Mouse (Mus musculus) cerebral cortex, adult 2 months (tissue): Measurements from ENCODE around the gene Mrnip.

ENCODE experiments used
- WGBS: fragments of 180-500 bp; shearing (Covaris S2); methylation state at CpG from one replicate; pipeline ENCODE4 v1.1.7; 2018; 5-methylcytosine and 5-hydroxymethylcytosine counted together

Gene Mrnip

DNA sequence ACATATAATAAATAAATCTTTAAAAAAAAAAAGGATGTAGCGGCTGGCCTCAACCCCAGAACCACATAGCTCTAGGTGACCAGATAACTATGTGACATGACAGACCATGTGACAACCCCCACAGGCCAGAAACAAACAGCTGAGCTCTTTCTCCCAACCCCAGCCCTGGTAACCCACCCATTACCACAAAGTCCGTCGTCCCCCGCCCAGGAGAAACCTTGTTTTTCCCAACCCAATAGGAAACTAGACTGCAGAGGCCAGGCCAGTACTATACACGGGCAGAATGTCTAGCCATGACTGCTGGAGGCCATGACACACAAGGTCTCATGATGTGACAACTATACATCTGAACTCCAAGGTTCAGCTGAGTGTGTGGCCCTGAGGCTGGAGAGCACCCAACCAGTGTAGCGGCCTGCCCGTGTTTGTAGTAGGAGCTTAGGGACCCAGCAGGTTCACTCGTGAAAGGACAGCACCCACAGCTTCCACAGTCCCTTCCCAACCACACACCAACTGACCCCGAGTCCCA lies 29.1 kb downstream of the Mrnip start:
- WGBS: 89% methylated on average over 9 of the region's 9 CpGs

DNA sequence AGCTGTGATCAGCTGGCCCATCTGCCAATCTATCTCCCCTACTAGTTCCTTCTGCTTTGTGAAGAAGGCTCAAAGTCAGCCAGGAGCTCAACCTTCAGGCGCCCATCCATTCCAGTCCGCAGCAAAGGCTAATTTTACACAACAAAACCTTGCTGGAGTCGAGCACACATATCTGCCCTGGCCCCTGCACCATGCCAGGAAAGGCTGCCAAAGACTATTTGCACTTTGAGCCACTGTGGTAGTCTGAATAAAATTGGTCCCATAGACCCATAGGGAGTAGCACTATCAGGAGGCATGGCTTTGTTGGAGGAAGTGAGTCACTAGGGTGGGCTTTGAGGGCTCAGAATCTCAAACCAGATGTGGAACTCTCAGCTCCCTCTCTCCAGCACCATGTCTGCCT lies 31.2 kb downstream of the Mrnip start:
- 53% methylated on average over 3 of the region's 3 CpGs for WGBS

DNA sequence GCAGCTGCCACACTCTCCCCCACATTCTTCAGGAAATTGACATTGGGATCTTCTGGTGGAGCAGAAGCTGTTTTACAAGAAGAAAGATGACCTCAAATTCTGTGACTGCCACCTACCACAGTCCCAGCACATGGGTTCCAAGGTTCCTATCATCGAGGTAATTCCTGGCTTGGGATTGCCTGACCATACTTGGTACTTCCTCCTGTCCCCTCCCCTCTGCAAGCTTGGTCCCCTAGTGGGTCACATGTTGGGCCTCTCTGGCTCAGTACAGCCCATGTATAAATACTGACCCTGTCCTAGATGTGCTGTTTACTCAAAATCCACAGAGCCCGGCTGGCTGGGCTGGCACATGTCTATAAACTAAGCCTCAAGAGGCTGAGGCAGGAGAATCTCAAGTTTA lies 31.8 kb downstream of the Mrnip start:
- 65% methylated on average over 2 of the region's 2 CpGs for WGBS

DNA sequence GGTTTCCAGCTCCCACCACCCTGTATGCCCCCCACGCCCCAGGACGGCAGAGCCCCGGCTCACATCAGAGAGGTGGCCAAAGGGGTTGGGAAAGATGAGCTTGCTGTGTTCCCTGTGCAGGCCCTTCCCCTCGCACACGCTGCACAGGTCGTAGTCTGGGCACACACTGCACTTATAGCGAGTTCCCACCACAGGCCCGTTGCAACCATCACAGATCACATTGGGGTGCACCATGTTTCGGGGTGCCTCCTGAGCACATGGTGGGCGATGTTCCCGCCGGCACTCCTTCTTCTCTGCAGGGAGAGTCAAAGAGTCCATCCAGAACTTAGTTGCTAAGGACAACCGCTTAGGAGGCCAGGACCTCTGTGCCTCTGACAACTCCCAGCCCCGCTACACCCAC lies 33.1 kb downstream of the Mrnip start:
- WGBS: 88% methylated on average over 14 of the region's 14 CpGs

DNA sequence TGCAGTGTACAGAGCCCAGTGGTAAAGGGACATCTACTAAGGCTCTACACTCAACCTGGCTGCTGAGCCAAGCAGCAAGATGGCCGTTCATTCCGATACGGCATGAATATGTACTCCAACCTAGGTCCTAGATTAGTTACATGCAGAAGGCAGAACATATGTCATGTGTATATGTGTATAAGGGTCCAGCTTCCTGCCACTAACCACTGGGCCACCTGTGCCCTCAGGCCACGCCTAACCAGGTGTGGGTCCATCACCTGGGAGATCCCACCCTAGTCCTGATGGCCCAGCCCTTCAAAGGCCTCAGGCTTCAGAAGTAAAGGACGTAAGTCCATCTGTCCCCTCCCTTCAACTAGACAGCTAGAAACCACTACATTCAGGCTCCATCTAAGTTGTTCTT lies 33.8 kb downstream of the Mrnip start:
- WGBS: 59% methylated on average over 5 of the region's 5 CpGs

DNA sequence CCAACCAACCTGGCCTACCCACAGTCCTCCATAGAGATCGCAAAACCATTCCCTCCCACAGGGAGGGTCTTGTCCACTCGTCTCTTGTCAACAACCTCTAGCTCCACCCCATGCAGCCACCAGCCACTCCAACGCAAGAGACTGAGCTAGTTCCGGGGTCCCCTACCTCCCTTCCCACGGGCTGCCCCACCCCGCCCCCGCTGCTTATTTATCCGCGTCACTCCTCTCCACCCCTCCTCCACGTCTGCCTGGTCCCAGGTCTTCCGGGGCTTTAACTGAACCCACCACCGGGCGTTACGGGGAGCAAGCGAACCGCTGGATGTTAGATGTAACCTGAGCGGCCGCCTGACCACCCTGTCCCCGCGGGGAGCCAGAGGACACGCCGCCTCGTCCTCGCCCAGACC lies 35.9 kb downstream of the Mrnip start:
- 1% methylated on average over 24 of the region's 24 CpGs for WGBS

DNA sequence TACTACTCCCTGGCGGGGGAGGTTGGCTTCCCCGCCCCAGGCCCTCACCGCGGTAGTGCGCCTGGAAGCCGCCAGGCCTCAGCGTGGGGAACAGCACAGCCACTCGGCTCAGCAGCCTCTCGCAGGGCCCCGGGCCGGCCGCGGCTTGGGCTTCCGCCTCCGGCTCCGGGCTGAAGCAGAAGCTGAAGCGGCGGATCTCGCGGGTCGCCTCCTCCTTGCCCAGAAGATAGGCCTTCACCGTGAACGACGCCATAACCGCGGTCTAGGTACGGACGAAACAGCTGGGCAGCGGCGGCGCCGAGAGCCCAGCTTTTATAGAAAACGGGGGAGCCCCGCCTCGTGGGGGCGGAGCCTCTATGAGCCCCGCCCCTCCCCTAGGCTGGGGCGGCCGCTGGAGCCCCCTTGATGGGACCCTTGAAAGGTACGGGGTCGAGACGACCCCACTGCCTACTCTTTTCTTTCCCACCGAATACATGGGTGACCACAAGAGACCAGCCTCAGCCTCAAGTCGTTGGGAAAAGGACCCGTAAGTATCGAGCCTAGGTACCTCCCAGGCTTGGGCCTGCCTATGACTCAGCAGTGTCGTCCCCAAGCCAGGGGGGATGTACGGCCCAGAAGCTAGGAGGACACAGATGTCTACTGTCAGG lies 36.4 kb downstream of the Mrnip start, which contains the start of the genes Sqstm1 and Mgat4b:
Sqstm1 (minus strand) TSS at position 323 of the 647 bp plus-strand sequence.
Mgat4b (plus strand) TSS at position 386 of the 647 bp plus-strand sequence.
- WGBS: under 1% methylated on average over 48 of the region's 48 CpGs

DNA sequence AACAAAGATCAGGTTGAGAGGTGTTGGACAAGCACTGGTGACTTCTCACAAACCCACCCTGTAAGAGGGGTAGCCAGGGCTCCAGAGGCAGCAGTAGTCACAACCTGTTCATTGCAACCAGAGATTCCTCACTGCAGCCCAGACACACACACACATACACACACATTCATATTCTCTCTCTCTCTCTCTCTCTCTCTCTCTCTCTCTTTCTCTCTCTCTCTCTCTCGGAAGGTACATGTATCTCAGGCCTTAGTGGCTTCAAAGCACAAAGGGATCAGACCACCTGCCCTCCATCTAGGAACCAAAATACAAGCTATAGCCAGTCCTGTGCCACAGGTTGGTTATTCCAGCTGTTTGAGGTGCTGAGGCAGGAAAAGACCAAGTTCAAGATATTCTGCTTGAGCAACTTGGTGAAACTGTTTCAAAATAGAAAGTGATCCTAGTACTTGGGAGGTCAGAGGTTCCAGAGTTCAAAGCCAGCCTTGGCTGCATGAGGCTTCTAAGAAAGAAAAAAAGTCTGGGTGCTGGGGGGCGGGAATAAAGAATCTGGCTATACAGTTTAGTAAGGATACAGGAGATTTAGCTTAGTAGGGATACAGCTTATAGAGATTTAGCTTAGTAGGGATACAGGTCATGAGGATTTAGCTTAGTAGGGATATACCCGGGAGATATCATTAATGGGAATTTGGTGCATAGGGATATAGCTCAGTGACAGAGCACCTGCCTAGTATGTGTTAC lies 37.2 kb downstream of the Mrnip start:
- WGBS: 92% methylated on average over 3 of the region's 3 CpGs

DNA sequence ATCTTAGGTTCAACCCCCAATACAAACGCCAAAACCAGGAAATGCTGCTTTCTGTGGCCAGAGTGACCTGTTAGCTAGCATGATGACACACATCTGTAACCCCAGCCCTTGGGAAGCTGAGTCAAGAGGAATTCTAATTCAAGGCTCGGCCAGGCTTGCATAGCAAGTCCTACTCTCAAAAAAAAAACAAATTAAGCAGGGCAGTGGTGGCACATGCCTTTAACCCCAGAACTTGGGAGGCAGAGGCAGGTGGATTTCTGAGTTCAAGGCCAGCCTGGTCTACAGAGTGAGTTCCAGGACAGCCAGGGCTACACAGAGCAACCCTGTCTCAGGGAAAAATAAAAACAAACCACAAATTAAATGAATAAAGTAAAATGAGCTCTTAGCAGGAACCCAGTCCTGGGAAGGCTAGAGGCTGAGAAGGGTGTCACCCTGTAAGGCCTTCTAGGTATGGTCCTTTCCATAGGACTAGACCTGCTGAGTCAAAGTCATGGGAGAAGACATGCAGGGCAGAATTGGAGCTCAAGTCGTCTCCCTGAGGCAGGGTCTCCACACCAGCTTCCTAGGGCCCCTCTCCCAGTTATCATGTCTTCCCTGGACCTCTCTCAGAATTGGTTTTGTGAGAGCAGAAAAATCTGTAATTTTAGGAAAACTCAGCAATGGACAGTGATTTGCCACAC lies 38.0 kb downstream of the Mrnip start:
- 77% methylated on average over 3 of the region's 3 CpGs for WGBS

DNA sequence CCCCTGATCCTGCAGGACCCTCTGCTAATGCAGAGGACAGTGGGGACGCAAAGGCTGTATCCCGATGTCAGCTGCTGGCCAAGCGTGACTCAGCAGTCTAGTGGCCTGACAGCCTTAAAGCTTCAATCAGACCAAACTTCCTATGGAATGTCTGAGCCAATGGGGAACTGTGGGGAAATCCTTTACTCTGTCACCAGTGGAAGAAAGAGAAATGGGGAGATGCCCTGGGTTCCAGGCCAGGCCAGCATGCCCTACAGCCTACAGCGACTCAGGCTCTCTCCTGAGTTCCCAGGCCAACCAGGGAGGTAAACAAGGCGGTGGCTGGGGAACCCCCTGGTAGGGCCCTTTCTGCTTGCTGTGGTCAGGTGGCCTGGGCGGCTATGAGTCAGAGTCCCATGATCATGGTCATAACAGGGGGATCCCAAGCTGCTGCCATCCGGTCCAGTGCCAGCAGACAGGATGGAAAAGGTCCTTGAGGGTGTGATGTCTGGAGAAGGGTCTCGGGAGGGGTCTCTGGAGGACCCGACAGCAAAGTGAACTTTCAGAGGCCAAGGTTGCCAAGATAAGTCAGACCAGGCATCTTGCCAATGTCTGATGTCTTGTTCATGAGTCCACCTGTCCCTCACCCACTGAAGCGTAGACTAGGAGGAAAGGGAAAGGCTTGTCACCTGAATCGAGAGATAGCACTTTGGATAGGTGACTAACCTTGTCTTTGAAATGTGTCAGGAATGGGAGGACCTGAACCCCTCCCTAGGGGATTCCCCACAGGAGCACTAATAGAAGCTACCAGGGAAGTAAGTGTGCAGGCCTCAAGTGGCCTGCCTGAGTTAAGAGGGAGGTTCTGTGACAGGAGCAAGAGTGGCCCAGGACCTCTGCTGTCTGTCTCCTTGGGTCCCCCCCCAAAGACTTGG lies 38.9 kb downstream of the Mrnip start:
- 52% methylated on average over 11 of the region's 11 CpGs for WGBS

DNA sequence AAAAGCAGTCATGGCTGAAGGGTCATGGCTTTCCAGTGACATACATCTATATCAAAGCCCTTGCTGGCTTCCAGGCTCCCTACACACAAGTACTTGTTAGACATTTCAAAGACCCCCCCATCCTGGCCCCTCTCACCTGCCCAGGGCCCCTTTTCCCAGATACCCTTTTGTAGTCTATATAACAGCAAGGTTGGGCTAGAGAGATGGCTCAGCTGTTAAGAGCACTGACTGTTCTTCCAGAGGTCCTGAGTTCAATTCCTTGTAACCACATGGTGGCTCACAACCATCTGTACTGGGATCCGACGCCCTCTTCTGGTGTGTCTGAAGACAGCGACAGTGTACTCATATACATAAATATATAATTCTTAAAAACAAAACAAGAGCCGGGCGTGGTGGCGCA lies 40.4 kb downstream of the Mrnip start:
- WGBS: 90% methylated on average over 6 of the region's 6 CpGs

DNA sequence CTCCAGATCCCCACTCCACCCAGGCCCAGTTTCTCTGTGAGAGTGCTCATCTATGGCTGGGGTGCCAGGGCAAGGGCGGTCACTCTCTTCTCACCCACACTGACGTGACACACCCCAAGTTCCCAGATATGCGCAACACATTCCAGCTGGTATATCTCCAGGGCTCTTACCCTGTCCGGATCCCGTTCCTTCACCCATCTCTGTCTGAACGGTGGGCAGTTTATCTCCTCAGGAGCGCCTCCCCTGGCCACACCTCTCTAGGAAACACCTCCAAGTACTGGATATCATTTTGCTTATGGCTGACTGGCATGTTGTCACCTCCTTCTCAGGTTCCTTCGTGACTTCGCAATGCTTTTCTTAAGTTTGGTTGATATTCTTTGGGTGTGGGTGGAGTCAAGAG lies 41.4 kb downstream of the Mrnip start:
- 46% methylated on average over 9 of the region's 9 CpGs for WGBS

DNA sequence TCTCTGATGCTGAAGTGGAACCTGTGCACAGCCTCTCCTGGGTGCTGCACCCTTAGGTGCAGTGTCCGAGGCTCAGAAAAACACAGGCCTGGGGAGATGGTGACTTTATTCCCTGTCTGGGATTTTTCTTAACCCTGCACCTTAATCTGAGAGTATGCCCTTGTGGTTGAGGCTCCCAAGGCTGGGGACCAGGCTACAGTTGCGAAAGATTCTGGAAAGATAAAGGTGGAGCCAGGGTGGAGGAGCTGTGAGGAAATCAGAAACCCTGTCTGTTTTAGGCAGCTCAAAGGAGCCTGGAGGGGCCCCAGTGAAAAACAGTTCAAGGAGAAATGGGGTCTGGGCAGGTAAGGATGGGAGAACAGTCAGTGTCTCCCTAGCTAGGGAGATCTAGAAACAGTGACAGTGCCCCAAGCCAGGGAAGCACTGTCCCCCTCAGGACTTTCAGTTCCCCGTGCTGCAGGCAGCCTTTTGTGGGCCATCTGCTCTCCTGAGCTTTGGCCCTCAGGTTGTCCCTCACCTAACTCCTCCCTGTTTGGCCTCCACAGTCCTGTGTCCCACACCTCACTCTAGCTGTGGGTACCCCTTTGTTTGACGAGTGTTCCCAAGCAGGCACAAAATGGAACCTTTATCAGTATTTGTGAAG lies 42.6 kb downstream of the Mrnip start:
- WGBS: 80% methylated on average over 4 of the region's 4 CpGs

DNA sequence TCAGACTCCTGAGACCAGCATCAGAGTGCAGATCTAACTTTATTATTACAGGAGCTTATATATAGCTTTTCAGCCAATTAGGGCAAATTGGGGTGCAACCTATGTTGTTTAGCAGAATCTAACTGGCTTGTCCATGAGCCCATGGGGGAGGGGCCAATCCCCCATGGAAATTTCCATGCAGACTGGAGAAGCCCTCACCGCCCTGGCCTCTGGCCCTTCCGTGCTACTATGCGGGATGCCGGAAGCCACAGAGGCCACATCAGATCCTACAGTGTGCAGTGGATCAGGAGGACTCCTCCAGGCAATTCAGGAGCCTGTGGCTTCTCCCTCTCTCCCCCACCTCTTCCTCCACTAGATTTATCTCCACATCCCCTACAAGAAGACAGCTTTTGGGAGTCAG lies 43.6 kb downstream of the Mrnip start:
- WGBS: 76% methylated on average over 4 of the region's 4 CpGs

DNA sequence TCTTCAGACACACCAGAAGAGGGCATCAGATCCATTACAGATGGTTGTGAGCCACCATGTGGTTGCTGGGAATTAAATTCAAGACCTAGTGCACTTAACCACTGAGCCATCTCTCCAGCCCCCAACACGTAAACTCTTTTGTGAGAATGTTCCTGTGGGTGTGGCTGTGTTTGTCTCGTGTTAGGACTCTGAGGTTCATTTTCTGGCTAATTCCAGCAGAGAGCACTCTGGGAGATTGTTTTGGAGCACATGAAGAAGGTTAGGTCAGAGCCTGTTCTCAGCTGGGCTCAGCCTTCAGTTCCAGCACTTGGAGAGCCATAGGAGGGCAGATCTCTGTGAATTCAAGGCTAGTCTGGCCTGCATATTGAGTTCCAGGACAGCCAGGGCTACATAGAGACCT lies 45.6 kb downstream of the Mrnip start:
- WGBS: 75% methylated on average over 2 of the region's 2 CpGs

DNA sequence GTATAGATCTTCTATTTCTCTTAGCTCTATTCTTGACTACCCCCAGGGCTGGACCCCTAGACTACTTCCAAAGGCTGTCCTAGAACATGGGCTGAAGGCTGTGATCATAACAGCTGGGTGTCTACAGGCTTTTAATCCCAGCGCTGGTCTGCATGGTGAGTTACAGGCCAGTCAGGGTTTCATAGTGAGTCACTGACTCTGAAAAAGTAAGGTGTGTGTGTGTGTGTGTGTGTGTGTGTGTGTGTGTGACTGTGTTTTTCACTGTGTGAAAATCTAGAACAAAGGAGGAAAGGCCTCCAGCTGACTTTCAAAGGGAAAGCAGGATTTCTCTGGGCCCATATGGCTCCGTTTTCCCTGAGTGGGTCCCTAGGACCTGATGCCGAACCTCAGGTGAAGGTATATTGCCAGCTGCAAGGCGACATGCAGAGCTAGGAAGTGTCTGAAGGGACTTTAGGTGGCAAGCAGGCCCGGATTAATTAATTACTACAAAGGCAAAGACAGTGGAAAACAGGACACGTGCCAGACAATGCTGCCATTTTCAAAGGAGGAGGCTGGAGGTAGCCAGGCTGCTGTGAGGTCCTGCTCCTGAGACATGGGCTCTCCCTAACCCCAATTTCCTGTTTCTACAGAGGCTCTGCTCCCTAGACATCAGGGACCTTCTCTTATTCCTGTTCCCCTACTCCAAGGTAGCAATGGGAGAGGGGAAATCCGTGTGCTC lies 48.5 kb downstream of the Mrnip start:
- 59% methylated on average over 7 of the region's 7 CpGs for WGBS

DNA sequence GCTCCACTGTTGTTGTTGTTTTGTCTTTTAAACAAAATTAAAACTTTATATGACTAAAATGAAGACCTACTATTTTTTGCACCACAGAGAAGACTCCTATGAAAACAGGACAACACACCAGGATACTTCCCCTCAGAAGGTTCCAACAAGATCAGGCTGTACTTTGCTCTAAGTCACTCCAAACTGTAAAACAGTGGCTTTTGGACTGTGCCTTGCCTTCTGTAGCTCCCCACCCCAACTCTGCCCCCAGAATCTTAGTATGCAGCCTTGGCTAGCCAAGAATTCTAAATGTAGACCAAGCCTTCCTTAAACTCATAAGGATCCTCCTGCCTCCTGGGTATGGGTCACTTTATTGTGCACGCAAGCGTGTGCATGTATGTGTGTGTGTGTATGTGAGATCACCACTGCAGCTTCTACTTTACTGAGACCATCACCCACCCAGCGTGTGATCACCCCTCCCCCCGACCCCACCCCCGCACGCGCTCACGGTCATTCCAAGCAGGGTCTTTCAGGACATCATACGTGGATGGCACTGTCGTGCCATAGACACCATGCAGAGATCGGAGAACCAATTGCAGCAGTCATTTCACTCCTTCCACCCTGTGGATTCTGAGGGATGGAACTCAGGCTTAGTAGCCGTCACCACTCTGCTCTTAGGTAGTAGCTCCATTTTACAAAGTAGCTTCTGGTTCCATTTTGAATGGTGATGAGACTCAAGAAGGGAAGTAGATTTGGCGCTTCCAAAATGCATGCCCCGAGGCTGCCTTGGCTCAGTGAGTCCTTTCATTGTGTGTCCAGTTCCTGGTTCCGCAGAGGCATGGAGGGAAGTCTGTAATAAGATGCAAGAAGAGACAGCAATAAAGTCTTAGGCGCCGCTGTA lies 49.8 kb downstream of the Mrnip start:
- 4% methylated on average over 17 of the region's 17 CpGs for WGBS

DNA sequence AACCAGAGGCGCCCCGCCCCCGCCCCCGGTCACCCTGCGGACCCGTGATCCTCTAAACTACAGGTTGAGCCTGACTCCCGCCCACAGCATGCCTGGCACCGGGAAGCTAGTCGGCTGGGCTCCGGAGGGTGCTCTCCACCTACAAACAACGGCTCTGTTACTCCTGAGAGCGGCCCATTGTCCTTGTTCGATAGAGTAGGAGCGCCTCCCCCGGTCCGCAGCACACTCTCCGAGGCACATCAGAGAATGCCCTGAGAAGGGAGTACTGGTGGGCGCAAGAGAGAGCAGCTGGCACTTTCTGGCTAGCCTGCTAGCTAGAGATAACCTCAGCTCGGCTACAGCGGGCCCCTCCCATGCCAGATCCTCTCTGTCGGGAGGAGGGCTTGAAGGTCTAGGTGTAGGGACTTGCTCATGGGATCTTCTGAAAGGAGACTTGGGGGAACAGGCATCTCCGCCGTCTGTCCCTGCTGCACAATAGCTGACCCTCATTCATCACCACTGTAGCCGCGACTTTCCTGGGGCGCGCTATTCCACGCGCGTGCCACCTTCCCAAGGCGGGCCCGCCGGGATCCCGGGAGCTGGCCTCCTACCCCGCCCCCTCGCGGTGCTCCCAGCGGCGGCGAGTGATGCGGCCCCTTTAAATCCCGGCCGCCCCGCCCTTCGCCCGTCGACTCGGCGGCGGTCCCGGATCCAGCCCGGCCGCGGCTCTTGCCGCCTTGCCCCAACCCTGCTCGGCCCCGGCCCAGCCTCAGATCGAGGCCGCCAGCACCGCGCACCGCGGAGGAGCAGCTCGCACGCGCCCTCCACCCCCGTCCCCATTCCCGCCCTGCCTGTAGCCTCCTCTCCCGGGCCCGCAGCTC lies 50.7 kb downstream of the Mrnip start:
- WGBS: under 1% methylated on average over 62 of the region's 70 CpGs
